Mouse (Mus musculus): Measurements from ENCODE around the gene Baz2b. TPM values are rescaled to one million over a fixed set of nuclear protein-coding genes. Genes with fewer than 3 reads are reported as not detected.
"Not testable (repeated sequence)": the region's sequence is repeated elsewhere in the genome, so short reads cannot be mapped to it uniquely, and the experiment has no call there.

Baz2b gene
- total RNA-seq, 4 experiments from 2014 or later = 56.7 to 73.3 (median 59.7) TPM

DNA sequence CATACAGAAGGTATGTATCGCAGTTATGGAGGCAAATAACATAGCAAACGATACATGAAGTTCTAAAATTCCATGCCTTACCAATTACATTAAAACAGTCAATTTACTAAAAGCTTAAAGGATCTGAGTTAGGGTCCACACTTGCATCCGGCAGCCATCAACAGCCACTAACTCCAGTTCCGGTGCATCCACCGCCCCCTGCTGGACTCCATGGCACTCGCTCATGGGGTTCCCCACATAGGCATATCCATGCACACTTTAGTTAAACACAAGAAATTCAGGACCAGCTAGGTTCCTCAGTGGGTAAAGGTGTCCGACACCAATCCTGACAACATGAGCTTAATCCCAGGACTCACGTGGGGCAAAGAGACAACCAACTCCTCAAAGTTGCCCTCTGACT, 9.0 kb downstream of the Baz2b start:
- DNase-seq (ENCODE audit: low spot score in 2 of 2) = peak in 1 of 2 experiments; percentile 38

DNA sequence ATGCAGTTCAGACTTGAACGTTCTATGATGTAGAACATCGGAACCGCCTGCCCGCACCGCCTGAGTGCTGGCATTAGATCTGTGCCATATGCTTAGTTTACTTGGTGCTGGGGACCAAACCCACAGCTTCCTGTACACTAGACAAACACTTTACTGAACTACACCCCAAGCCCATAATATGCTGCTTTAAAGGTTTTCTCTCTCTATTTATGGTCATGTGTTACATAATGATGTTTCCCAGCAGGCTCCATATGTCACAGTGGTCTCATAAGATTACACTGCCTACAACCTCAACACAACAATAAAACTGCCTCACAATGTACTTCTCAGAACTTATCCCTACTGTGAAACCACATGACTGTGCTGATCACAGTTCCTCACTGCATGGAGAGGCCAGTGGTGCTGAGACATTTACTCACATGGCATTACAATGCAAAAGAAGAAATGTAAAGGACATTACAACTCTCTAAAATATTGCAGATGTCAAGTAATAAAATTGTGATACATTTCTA, 9.5 kb downstream of the Baz2b start:
- DNase-seq (ENCODE audit: low spot score in 2 of 2) = no peak

DNA sequence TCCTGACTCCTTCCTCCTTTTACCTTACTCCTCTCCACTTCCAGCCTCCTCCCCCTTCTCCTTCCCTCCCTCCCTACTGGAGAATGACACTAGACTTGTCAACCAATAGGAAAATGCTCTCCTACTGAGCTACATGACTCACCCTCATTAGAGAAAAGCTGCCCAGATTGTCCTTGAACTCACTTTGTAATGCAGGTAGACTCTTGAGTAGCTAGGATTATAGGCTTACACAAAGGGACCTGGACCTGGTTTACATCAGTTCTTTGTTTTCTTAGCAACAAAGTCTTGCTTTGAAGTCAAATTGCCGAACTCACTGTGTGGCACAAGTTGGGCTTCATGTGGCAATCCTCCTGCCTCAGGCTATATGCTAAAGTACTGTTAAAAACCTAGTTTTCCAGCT, 12.8 kb downstream of the Baz2b start:
- DNase-seq (ENCODE audit: low spot score in 2 of 2) = no peak

DNA sequence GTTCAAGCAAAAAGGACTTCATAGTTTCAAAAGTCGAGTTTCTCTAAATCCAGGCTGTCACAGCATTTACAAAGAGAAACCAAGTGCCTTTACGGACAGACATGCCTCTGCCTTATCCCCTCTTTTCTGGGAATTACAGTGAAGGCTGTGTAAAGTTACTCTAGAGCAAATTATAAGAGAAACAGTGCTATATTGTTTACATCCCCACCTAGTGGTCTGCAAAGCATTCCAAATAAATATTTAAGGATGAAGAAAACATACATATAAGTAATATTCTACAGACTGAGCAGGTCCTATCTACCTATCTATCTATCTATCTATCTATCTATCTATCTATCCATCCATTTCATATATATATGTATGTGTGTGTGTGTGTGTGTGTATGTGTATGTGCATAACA, 27.9 kb downstream of the Baz2b start:
- no peak for DNase-seq (ENCODE audit: low spot score in 2 of 2)

DNA sequence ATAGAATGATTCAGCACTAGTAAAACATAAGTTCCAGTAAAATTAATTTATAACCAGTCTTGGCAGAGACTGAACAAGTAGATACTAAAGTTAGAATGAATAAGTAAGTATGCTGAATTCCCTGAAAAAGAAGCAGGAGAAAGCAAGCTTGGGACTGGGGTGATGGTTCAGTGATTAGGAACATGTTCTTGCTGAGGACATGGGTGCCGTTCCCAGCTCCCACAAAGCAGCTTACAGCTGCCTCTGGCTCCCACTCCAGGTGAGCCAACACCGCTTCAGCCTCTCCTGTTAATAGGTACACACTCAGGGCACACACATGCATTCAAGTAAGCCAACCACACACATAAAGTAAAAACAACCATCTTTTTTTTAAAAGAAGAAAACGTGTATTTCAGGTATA, 32.1 kb downstream of the Baz2b start:
- DNase-seq (ENCODE audit: low spot score in 2 of 2) = no peak

DNA sequence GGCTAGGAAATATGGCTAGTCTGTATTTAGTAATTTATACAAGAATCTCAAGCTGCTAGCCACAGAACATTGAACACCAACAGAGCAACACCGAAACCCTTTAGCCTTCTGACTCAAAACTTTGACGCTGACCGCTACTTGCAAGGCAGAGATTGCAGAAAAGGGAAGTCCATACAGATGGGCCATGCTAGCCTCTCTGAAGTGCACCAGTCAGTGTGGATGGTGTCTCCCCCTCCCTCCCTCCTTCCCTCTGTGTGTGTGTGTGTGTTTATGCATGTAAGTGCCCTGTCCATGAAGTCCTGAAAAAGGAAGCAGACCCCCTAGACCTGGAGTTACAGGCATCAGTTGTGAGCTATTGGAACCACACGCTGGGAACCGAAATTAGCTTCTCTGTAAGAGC, 33.6 kb downstream of the Baz2b start:
- DNase-seq (ENCODE audit: low spot score in 2 of 2) = no peak

DNA sequence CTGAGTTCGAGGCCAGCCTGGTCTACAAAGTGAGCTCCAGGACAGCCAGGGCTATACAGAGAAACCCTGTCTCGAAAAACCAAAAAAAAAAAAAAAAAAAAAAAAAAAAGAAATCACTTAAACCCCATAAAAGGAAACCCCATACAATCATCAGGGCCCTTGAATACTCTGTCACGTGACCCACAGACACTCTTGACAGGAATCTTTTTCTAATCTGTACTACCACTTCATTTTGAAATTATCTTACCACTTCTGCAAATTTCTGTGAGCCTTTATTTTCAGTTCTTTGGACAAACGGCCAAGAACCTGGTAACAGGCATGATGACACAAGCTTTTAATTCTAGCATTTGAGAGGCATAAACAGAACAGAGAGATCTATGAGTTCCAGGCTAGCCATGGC, 34.6 kb downstream of the Baz2b start:
- DNase-seq (ENCODE audit: low spot score in 2 of 2) = no peak

DNA sequence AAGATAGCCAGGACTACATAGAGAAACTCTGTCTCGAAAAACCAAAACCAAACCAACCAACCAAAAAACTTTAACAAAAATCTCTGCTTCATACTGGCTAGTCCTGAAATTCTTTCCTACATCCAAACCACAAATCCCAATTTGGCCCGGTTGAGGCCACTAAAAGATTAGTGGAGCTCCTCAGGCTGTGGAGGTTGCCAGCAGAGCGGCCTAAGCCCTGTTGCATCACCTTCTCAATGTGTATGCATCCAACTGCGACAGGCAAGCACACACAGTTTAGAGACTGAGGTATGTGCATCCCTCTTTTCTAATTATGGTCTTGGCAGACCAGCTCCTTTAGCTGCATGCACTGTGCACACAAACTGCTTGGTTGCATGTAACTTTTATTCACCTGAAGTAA, 36.0 kb downstream of the Baz2b start:
- DNase-seq (ENCODE audit: low spot score in 2 of 2) = no peak

DNA sequence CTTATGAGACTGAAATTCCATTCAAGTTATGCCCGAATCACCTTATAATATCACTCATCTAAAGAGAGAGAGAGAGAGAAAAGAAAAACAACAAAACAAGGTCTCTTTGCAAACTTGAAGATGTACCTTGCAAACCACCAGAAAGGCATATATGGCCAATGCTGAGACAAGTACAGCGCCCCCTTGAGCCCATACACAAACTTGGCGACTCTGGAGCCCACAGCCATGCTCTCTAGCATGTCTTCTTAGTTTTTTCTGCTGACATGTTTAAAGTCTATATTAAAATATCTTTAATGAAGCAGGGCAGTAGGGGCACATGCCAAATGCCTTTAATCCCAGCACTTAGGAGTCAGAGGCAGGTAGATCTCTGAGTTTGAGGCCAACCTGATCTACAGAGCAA, 36.4 kb downstream of the Baz2b start:
- DNase-seq (ENCODE audit: low spot score in 2 of 2) = no peak

DNA sequence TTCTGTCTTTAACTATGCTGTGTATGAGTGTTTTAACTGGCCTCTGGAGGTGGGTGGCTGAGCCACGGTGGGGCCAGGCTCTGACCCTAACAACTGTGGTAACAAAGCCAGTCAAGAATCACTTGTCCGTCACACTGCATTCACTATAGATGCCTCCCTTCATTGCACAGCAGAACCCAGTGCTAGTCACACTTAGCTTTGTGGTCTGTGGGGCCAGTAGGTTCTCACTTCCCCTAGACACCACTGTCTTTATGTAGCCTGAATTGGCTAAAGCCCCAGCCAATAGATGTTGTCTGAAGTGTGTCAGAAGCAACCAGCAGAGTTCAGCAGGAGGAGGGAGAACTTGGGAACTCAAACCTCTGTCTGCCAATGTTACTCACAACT, 37.1 kb downstream of the Baz2b start:
- DNase-seq (ENCODE audit: low spot score in 2 of 2) = no peak

DNA sequence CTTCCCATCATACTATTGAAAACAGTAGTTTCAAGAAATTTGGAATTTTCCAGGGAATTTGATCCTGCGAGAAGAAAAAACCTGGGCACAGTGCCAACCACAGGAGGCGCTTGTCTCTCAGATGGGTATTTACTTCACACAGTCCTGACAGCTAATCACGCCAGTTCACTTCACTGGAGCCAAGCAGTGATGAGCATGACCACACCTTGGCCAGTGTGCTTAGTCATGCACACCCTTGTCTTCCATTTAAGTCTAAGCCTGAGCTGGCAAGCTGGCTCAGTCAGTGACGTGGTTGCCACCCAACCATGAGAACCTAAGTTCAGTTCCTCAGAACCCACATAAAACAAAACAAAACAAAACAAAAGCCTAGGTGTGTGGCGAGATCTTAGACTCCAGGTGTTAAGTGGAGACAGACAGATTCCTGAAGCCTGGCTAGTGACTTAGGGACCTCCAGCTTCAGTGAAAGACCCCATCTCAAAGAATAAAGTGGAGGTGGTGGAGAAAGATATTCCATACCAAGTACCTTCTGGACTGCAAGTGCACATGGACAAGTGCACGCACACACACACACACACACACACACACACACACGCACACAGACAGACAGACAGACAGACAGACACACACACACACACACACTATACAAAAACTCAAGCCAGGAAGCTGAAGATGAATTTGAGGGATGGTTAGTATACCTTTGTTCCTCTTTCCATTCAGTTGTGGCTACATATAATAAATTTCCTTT, 37.7 kb downstream of the Baz2b start:
- peak in 1 of 2 experiments; percentile 9 for DNase-seq (ENCODE audit: low spot score in 2 of 2)

DNA sequence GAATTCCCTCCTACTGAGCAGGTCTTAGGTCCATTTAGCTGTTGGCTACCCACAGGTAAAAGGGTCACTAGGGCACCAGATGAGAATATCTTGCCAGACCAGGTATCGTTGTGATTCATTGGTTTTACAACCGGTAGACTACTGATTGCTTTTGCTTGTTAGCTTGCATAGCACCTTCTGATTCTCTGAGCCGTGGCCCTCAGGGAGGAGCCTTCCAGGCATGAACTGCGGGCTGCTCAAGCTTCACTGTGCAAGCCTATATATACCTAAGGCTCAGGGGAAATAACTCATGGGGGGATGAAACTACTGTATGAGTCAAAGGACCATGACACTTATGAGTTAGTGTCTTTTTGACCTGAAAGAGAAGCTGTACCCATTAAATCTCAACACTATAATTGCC, 42.8 kb downstream of the Baz2b start:
- DNase-seq (ENCODE audit: low spot score in 2 of 2) = no peak

DNA sequence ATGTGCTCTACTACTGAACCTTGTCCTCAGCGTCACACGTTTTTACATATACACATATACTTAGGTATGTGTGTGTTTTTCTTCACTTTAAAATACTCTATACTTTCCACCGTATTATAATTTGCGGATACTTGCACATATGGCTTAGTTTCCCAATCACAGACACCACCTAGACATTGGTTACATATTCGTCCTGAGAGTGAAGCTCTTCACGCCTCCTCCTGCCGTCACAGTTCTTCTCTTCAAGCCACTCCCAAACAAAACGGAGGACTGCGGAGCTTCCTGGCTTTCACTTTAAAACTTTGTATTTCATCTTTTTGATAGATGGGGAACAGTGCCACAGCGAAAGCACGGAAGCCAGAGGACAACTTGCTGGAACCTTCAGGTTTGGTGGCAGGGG, 44.0 kb downstream of the Baz2b start:
- no peak for DNase-seq (ENCODE audit: low spot score in 2 of 2)

DNA sequence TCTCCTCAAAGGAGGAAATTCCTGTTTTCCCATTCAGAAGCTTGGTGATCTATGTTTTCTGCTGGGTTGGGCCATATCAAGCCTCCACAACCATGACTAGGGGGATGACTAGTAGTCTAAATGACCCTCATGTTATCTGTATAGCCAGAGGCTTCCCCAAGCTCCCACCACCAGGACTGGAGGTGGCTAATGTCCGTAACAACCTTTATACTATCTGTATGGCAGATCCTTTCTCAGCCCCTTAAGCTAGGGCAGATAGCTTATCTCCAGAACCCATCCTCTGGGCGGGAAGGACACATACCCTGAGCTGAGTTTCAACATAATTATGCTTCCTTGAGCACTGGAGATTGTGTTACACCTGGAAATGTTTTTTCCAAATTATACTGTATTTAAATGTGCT, 45.9 kb downstream of the Baz2b start:
- DNase-seq (ENCODE audit: low spot score in 2 of 2) = no peak

DNA sequence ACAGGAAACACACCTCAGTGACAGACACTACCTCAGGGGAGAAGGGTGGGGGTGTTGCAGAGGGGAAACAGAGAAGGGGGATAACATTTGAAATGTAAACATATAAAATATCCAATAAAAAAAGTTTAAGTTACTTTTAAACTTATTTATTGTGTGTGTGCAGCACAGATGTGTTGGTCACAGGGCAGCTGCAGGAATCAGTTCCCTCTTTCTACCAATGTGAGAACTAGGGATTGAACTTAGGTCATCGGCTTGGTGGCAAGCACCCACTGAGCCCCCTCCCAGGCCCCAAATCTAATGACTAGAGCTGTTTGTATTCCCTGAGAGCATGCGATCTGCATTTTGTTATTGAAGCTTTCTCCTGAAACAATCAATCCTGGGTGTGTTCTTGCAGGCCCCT, 57.2 kb downstream of the Baz2b start:
- DNase-seq (ENCODE audit: low spot score in 2 of 2) = no peak

DNA sequence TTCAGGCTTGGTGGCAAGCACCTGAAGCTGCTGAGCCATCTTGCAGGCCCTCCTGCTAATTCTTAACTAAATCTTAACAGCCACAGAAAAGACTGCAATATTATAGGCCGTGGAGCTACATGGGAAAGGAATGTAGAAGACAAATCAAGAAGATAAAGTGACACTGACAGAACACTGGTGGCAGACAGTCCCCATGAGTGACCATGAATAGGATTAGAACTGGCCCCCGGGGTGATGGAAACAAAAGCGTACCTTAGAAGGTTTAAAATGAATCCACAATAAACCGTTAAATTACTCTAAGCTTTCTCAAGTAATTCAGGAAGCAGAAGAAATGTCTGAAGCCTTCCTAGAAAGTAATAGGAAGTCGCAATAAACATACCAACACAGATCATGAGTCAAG, 61.0 kb downstream of the Baz2b start:
- DNase-seq (ENCODE audit: low spot score in 2 of 2) = no peak

DNA sequence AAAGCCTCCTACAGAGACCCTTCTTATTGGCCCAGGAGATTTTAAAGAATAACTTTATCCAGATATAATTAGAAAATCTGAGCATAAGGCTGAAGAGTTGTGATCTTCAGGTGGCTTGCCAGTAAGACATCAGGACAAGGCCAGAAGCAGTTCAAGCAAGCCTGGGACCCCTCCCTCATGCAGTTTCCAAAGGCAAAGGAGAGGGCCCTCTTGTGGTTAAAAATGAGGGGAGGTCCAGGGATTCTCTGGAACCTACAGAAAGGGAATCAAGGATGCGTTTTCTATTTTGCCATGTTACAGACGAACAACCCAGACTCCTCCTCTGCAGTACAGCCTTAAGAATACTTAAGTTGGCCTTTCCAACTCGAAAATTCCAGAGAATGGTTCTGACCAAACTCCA, 62.2 kb downstream of the Baz2b start:
- no peak for DNase-seq (ENCODE audit: low spot score in 2 of 2)

DNA sequence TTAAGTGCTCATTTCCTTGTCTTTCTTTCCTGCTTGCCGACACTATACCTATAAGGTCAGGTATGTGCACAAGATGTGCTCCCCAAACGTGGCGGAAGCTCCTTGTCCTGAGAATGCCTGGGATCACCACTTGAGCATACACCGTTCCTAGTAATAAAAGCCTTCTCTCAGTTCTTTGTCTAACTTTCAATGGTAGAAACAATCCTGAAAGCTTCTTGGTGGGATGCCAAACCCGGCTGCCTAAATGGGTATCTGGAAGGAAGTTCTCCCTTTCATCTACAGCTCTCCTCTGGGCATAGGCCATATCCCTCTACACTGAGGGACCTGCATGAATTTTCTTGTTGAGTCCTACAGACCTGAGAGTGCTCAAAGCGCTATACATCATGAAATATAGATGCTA, 63.9 kb downstream of the Baz2b start:
- DNase-seq (ENCODE audit: low spot score in 2 of 2) = peak in 1 of 2 experiments; percentile 15

DNA sequence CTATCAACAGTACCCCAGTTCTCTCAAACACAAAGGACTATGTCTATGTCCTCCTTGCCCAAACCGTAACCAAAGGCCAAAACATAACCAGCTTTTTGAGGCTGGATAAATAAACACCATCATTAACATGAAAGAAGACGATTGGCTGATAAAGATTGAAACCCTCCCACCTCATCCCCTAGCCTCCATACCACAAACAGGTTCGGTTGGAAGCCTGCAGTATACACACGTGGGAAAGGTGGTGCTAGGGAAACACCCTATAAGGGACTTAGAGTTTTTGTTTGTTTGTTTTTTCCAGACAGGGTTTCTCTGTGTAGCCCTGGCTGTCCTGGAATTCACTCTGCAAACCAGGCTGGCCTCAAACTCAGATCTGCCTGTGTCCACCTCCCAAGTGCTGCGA, 66.3 kb downstream of the Baz2b start:
- DNase-seq (ENCODE audit: low spot score in 2 of 2) = no peak

DNA sequence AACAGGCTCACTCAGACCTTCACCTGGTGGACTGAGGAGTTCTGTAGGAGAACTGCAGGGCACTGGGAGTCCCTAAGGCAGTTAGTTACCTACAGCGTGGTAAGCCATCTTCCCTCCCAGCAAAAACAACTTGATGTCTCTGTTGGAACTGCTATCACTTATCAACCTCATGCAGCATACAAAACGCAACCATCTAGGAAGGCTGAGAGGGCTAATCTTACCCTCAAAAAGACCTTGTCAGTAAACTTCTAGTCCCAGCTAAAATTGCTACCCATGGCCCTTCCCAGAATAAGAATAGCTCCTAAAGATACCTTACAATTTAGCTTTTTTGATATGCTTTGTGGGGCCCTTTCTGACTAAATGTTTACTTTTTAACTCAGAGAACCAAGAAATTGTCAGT, 67.4 kb downstream of the Baz2b start:
- DNase-seq (ENCODE audit: low spot score in 2 of 2) = no peak

DNA sequence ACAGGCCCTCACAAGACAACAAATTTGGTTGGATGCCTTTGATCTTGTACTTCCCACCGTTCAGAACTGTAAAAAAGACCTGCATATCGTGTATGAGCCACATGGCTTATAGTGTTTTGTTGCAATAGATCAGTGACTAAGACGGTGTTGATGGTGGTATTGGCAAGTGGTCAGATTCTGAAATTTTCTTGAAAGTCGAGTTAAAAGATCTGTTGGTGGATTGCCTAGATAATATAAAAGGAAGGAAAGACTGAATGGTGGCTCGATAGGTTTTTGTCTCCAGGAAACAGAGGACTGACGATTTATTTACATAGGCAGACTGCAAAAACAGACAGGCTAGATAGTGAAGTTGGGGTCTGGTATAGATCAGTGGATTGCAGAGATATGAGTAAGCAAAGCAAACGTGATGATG, 70.9 kb downstream of the Baz2b start:
- no peak for DNase-seq (ENCODE audit: low spot score in 2 of 2)

DNA sequence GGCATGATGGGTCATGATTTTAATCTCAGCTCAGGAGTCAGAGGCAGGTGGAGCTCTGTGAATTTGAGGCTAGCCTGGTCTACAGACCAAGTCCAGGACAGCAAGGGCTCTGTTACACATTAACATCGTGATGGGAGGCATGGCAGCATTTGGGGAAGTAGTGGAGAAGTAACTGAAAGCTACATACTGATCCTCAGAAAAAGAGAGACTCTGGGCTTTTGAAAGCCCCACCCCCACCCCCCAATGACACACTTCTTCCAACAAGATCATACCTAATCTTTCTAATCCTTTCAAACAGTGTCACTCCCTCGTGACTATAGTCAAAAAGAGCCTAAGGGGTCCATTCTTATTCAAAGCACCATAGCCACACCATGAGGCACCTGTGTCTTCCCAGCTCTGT, 73.8 kb downstream of the Baz2b start:
- no peak for DNase-seq (ENCODE audit: low spot score in 2 of 2)

DNA sequence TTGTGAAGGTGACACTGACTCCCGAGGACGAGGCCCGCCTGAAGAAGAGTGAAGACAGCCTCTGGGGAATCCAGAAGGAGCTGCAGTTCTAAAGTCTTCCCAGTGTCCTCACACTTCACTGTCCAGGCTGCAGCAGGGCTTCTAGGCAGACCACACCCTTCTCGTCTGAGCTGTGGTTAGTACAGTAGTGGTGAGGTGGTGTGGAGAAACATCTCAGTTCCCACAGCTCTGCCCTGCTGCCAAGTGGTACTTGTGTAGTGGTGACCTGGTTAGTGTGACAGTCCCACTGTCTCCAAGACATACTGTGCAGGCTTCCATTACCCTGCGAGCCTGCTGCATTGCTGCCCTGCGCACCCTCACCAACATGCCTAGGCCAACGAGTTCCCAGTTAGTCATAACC, 74.7 kb downstream of the Baz2b start:
- not testable (repeated sequence) for DNase-seq (ENCODE audit: low spot score in 2 of 2)

DNA sequence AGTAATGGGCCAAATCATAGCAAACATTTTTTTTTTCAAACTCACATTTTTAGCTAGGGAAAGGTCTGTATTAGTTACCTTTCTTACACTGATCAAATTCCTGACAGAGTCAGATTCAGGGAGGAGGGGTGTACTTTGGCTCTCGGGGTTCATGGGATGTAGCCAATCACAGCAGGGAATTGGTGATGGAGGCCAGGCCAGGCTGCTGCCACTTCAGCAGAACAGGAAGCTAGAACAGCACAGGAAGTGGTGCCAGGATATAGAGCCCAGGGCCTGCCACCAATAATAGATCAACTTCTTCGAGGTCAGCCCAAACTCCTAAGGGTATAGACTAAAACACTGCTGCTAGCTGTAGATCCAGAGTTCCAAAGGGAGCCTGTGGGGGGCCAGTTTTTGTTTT, 76.6 kb downstream of the Baz2b start:
- DNase-seq (ENCODE audit: low spot score in 2 of 2) = no peak

All from layer of hippocampus, adult 8-10 months (tissue).